Mouse (Mus musculus): ENCODE results near the gene Dnaic1. TPM values are rescaled to one million over a fixed set of nuclear protein-coding genes. Genes with fewer than 3 reads are reported as not detected.

The Dnaic1 gene
- total and polyA plus RNA-seq, 2 experiments from 2014 or later = 2.1 to 2.2 TPM

GRCm38 (mm10) chr4:41648157-41648556 is 78.6 kb downstream of the Dnaic1 start:
- Histone ChIP-seq H3K4me2 (ENCODE audit: low read depth, low read length) (no peak overlapping the region), H3K9ac (replicated peaks; ENCODE audit: low read depth, low read length) (no peak overlapping the region), H3K4me1 (ENCODE audit: control insufficient read depth, insufficient read depth) (no peaks in the 10 kb centered on the region), H3K4me3 (ENCODE audit: low read depth, low read length) (no peak overlapping the region), H3K27me3 (ENCODE audit: control insufficient read depth, insufficient read depth, low read length) (no peaks in the 10 kb centered on the region), H3K27ac (ENCODE audit: low read depth) (no peak overlapping the region), H3K9me3 (replicated peaks; ENCODE audit: control insufficient read depth, low read length) (no peaks in the 10 kb centered on the region), H3K36me3 (replicated peaks; ENCODE audit: control insufficient read depth, insufficient read depth, low read length) (no peaks in the 10 kb centered on the region)
- TF ChIP-seq CTCF (IDR thresholded peaks at IDR 0.05; ENCODE audit: low read depth) (no peak), EP300 (IDR thresholded peaks at IDR 0.05; ENCODE audit: low read depth) (no peak)
- DNase-seq (ENCODE audit: low spot score) = no peak
- no peak for ATAC-seq (ENCODE audit: insufficient read depth, low read depth)
- WGBS = 54% methylated on average over 4 of the region's 4 CpGs

- Histone ChIP-seq H3K4me2 (ENCODE audit: low read depth, low read length) (no peak overlapping the region), H3K9me3 (replicated peaks; ENCODE audit: control insufficient read depth, low read length) (no peaks in the 10 kb centered on the region), H3K9ac (replicated peaks; ENCODE audit: low read depth, low read length) (no peak overlapping the region), H3K36me3 (replicated peaks; ENCODE audit: control insufficient read depth, insufficient read depth, low read length) (no peaks in the 10 kb centered on the region), H3K4me3 (ENCODE audit: low read depth, low read length) (no peak overlapping the region), H3K27me3 (ENCODE audit: control insufficient read depth, insufficient read depth, low read length) (no peaks in the 10 kb centered on the region), H3K27ac (ENCODE audit: low read depth) (no peak overlapping the region), H3K4me1 (ENCODE audit: control insufficient read depth, insufficient read depth) (no peaks in the 10 kb centered on the region)
- no peak for ATAC-seq (ENCODE audit: insufficient read depth, low read depth)
- no peak for DNase-seq (ENCODE audit: low spot score)
- WGBS = 60% methylated on average over 7 of the region's 7 CpGs
- TF ChIP-seq CTCF (IDR thresholded peaks at IDR 0.05; ENCODE audit: low read depth) = no peak
- TF ChIP-seq EP300 (IDR thresholded peaks at IDR 0.05; ENCODE audit: low read depth) = no peak
Observed at GRCm38 (mm10) chr4:41648627-41649026, 79.1 kb downstream of the Dnaic1 start.

GRCm38 (mm10) chr4:41653296-41653695 is 83.7 kb downstream of the Dnaic1 start:
- Histone ChIP-seq H3K27me3 (ENCODE audit: control insufficient read depth, insufficient read depth, low read length) (peaks cover 5% of the 10 kb centered on the region), H3K4me3 (ENCODE audit: low read depth, low read length) (no peak overlapping the region), H3K9me3 (replicated peaks; ENCODE audit: control insufficient read depth, low read length) (no peaks in the 10 kb centered on the region), H3K4me2 (ENCODE audit: low read depth, low read length) (no peak overlapping the region), H3K27ac (ENCODE audit: low read depth) (no peak overlapping the region), H3K9ac (replicated peaks; ENCODE audit: low read depth, low read length) (no peak overlapping the region), H3K4me1 (ENCODE audit: control insufficient read depth, insufficient read depth) (no peaks in the 10 kb centered on the region), H3K36me3 (replicated peaks; ENCODE audit: control insufficient read depth, insufficient read depth, low read length) (no peaks in the 10 kb centered on the region)
- WGBS = 52% methylated on average over 6 of the region's 6 CpGs
- ATAC-seq (ENCODE audit: insufficient read depth, low read depth) = no peak
- DNase-seq (ENCODE audit: low spot score) = peak; percentile 51
- TF ChIP-seq CTCF (IDR thresholded peaks at IDR 0.05; ENCODE audit: low read depth) (peak; percentile 71), EP300 (IDR thresholded peaks at IDR 0.05; ENCODE audit: low read depth) (no peak)

GRCm38 (mm10) chr4:41653730-41654129 is 84.2 kb downstream of the Dnaic1 start:
- Histone ChIP-seq H3K4me3 (ENCODE audit: low read depth, low read length) (no peak overlapping the region), H3K9me3 (replicated peaks; ENCODE audit: control insufficient read depth, low read length) (no peaks in the 10 kb centered on the region), H3K4me1 (ENCODE audit: control insufficient read depth, insufficient read depth) (no peaks in the 10 kb centered on the region), H3K9ac (replicated peaks; ENCODE audit: low read depth, low read length) (no peak overlapping the region), H3K4me2 (ENCODE audit: low read depth, low read length) (no peak overlapping the region), H3K27me3 (ENCODE audit: control insufficient read depth, insufficient read depth, low read length) (peaks cover 6% of the 10 kb centered on the region), H3K36me3 (replicated peaks; ENCODE audit: control insufficient read depth, insufficient read depth, low read length) (no peaks in the 10 kb centered on the region), H3K27ac (ENCODE audit: low read depth) (no peak overlapping the region)
- WGBS = 45% methylated on average over 6 of the region's 6 CpGs
- TF ChIP-seq CTCF (IDR thresholded peaks at IDR 0.05; ENCODE audit: low read depth) = no peak
- TF ChIP-seq EP300 (IDR thresholded peaks at IDR 0.05; ENCODE audit: low read depth) = no peak
- DNase-seq (ENCODE audit: low spot score) (no peak), ATAC-seq (ENCODE audit: insufficient read depth, low read depth) (no peak)

GRCm38 (mm10) chr4:41654217-41654616 is 84.6 kb downstream of the Dnaic1 start:
- H3K9me3 ChIP-seq (replicated peaks; ENCODE audit: control insufficient read depth, low read length) = no peaks in the 10 kb centered on the region
- H3K27ac ChIP-seq (ENCODE audit: low read depth) = no peak overlapping the region
- TF ChIP-seq CTCF (IDR thresholded peaks at IDR 0.05; ENCODE audit: low read depth) (peak; percentile 71), EP300 (IDR thresholded peaks at IDR 0.05; ENCODE audit: low read depth) (no peak)
- H3K36me3 ChIP-seq (replicated peaks; ENCODE audit: control insufficient read depth, insufficient read depth, low read length) = no peaks in the 10 kb centered on the region
- WGBS = 16% methylated on average over 7 of the region's 7 CpGs
- no peak overlapping the region for H3K4me2 ChIP-seq (ENCODE audit: low read depth, low read length)
- peaks cover 6% of the 10 kb centered on the region for H3K27me3 ChIP-seq (ENCODE audit: control insufficient read depth, insufficient read depth, low read length)
- DNase-seq (ENCODE audit: low spot score) (no peak), ATAC-seq (ENCODE audit: insufficient read depth, low read depth) (0 out of 2 replicates have a peak, but pooled peaks have one; percentile 48)
- no peaks in the 10 kb centered on the region for H3K4me1 ChIP-seq (ENCODE audit: control insufficient read depth, insufficient read depth)
- H3K9ac ChIP-seq (replicated peaks; ENCODE audit: low read depth, low read length) = no peak overlapping the region
- H3K4me3 ChIP-seq (ENCODE audit: low read depth, low read length) = no peak overlapping the region

- DNase-seq (ENCODE audit: low spot score) = no peak
- TF ChIP-seq CTCF (IDR thresholded peaks at IDR 0.05; ENCODE audit: low read depth) = no peak
- TF ChIP-seq EP300 (IDR thresholded peaks at IDR 0.05; ENCODE audit: low read depth) = no peak
- Histone ChIP-seq H3K27ac (ENCODE audit: low read depth) (no peak overlapping the region), H3K9me3 (replicated peaks; ENCODE audit: control insufficient read depth, low read length) (no peaks in the 10 kb centered on the region), H3K27me3 (ENCODE audit: control insufficient read depth, insufficient read depth, low read length) (peaks cover 6% of the 10 kb centered on the region), H3K4me2 (ENCODE audit: low read depth, low read length) (no peak overlapping the region), H3K4me1 (ENCODE audit: control insufficient read depth, insufficient read depth) (no peaks in the 10 kb centered on the region), H3K36me3 (replicated peaks; ENCODE audit: control insufficient read depth, insufficient read depth, low read length) (no peaks in the 10 kb centered on the region), H3K4me3 (ENCODE audit: low read depth, low read length) (no peak overlapping the region), H3K9ac (replicated peaks; ENCODE audit: low read depth, low read length) (no peak overlapping the region)
- WGBS = 81% methylated on average over 2 of the region's 2 CpGs
- no peak for ATAC-seq (ENCODE audit: insufficient read depth, low read depth)
Observed at GRCm38 (mm10) chr4:41655525-41655924, 86.0 kb downstream of the Dnaic1 start.
